Mouse (Mus musculus): Measurements from ENCODE around the gene Chchd2.
"Not testable (repeated sequence)": the region's sequence is repeated elsewhere in the genome, so short reads cannot be mapped to it uniquely, and the experiment has no call there.

Chchd2 gene

GRCm38 (mm10) chr5:129886911-129887636 is at the start of gene Chchd2:
Chchd2 (minus strand) TSS chr5:129887470.
- DNase-seq (ENCODE audit: low spot score in 2 of 2) = peak; percentile 90 to 94

GRCm38 (mm10) chr5:129936941-129937340 is 49.7 kb upstream of the Chchd2 start:
- DNase-seq (ENCODE audit: low spot score in 2 of 2) = no peak

- no peak for DNase-seq (ENCODE audit: low spot score in 2 of 2)
These were observed 42.9 kb upstream of the Chchd2 start for GRCm38 (mm10) chr5:129929924-129930855.

GRCm38 (mm10) chr5:129925933-129926332 is 38.7 kb upstream of the Chchd2 start:
- DNase-seq (ENCODE audit: low spot score in 2 of 2) = no peak

- DNase-seq (ENCODE audit: low spot score in 2 of 2) = no peak
These were observed 37.7 kb upstream of the Chchd2 start for GRCm38 (mm10) chr5:129924820-129925452.

GRCm38 (mm10) chr5:129921972-129922371 is 34.7 kb upstream of the Chchd2 start:
- DNase-seq (ENCODE audit: low spot score in 2 of 2) = no peak

- DNase-seq (ENCODE audit: low spot score in 2 of 2) = no peak
These were observed 32.0 kb upstream of the Chchd2 start for GRCm38 (mm10) chr5:129919320-129919719.

GRCm38 (mm10) chr5:129918752-129919151 is 31.5 kb upstream of the Chchd2 start:
- no peak for DNase-seq (ENCODE audit: low spot score in 2 of 2)

GRCm38 (mm10) chr5:129918065-129918651 is 30.9 kb upstream of the Chchd2 start:
- no peak for DNase-seq (ENCODE audit: low spot score in 2 of 2)

GRCm38 (mm10) chr5:129915491-129915890 is 28.2 kb upstream of the Chchd2 start:
- not testable (repeated sequence) for DNase-seq (ENCODE audit: low spot score in 2 of 2)

GRCm38 (mm10) chr5:129914024-129914423 is 26.8 kb upstream of the Chchd2 start:
- no peak for DNase-seq (ENCODE audit: low spot score in 2 of 2)

- DNase-seq (ENCODE audit: low spot score in 2 of 2) = no peak
These were observed 22.3 kb upstream of the Chchd2 start for GRCm38 (mm10) chr5:129909591-129909990.

- no peak for DNase-seq (ENCODE audit: low spot score in 2 of 2)
These were observed 21.9 kb upstream of the Chchd2 start for GRCm38 (mm10) chr5:129909147-129909546.

GRCm38 (mm10) chr5:129908242-129908965 is 21.1 kb upstream of the Chchd2 start, which contains the start of gene Nupr1l:
Nupr1l (plus strand) TSS chr5:129908540.
- DNase-seq (ENCODE audit: low spot score in 2 of 2) = peak; percentile 73 to 86

- DNase-seq (ENCODE audit: low spot score in 2 of 2) = no peak
These were observed 20.5 kb upstream of the Chchd2 start for GRCm38 (mm10) chr5:129907775-129908174.

GRCm38 (mm10) chr5:129898449-129898848 is 11.2 kb upstream of the Chchd2 start, which contains the start of gene Phkg1:
Phkg1 (minus strand) TSS chr5:129898549.
- DNase-seq (ENCODE audit: low spot score in 2 of 2) = no peak

GRCm38 (mm10) chr5:129895198-129896088 is 8.2 kb upstream of the Chchd2 start, which contains the start of gene Zbed5:
Zbed5 (plus strand) TSS chr5:129895723.
- DNase-seq (ENCODE audit: low spot score in 2 of 2) = peak; percentile 82 to 87

- DNase-seq (ENCODE audit: low spot score in 2 of 2) = not testable (repeated sequence)
These were observed 3.1 kb upstream of the Chchd2 start for GRCm38 (mm10) chr5:129890390-129890789.

- DNase-seq (ENCODE audit: low spot score in 2 of 2) = no peak
These were observed 999 bp downstream of the Chchd2 start for GRCm38 (mm10) chr5:129886271-129886670.

GRCm38 (mm10) chr5:129879888-129880287 is 7.4 kb downstream of the Chchd2 start:
- DNase-seq (ENCODE audit: low spot score in 2 of 2) = no peak
